Mouse (Mus musculus) neural tube, embryonic 15.5 days (tissue): ENCODE data around the gene Spata31d1b. TPM values are rescaled to one million over a fixed set of nuclear protein-coding genes. Genes with fewer than 3 reads are reported as not detected.
A peak's percentile ranks its signal among the peaks of the same experiment; 100 is the strongest.
"Not testable (repeated sequence)": the region's sequence is repeated elsewhere in the genome, so short reads cannot be mapped to it uniquely, and the experiment has no call there.

Experiments
- ATAC-seq: fragments of 200-750 bp; cut with Nextera tagmentation; 2 replicates; pipeline ENCODE4 v1.8.0; 2017; ENCODE audit warnings: mild to moderate bottlenecking, moderate TSS enrichment, moderate library complexity; ENCODE audit not compliant: low FRiP score
- H3K27ac ChIP-seq: fragments of 300-500 bp; sonication (generic); replicated peaks from 2 replicates; pipeline ENCODE4 v1.5.1; 2015; ENCODE audit warnings: mild to moderate bottlenecking, inconsistent platforms
- H3K27me3 ChIP-seq: fragments of 300-500 bp; sonication (generic); replicated peaks from 2 replicates; pipeline ENCODE4 v1.6.1; 2015; ENCODE audit warnings: inconsistent platforms
- H3K36me3 ChIP-seq: fragments of 300-500 bp; sonication (generic); 2 replicates; pipeline ENCODE4 v1.6.1; 2015; ENCODE audit warnings: inconsistent platforms
- H3K4me1 ChIP-seq: fragments of 300-500 bp; sonication (generic); 2 replicates; pipeline ENCODE4 v1.6.1; 2015; ENCODE audit warnings: inconsistent platforms
- H3K4me2 ChIP-seq: fragments of 300-500 bp; sonication (generic); 2 replicates; pipeline ENCODE4 v1.6.1; 2015; ENCODE audit warnings: inconsistent platforms, mild to moderate bottlenecking, moderate library complexity
- H3K4me3 ChIP-seq: fragments of 300-500 bp; sonication (generic); replicated peaks from 2 replicates; pipeline ENCODE4 v1.5.1; 2015; ENCODE audit warnings: mild to moderate bottlenecking, inconsistent platforms
- H3K9ac ChIP-seq: fragments of 300-500 bp; sonication (generic); replicated peaks from 2 replicates; pipeline ENCODE4 v1.6.1; 2015; ENCODE audit warnings: mild to moderate bottlenecking, inconsistent platforms
- H3K9me3 ChIP-seq: fragments of 300-500 bp; sonication (generic); replicated peaks from 2 replicates; pipeline ENCODE4 v1.6.1; 2016; ENCODE audit warnings: inconsistent platforms
- WGBS: fragments of 180-500 bp; shearing (Covaris S2); methylation state at CpG from one replicate; pipeline ENCODE4 v1.1.7; 2015; ENCODE audit warnings: mixed read lengths; 5-methylcytosine and 5-hydroxymethylcytosine counted together
- polyA plus RNA-seq: library from polyadenylated mRNA; unstranded; fragments of >200 nt; fragmentation: Nextera tagmentation; extraction: Ambion mirVana; gene quantifications from 2 replicates; pipeline ENCODE4 v1.2.1, GENCODE M21; 2015

The Spata31d1b gene
- not detected in 2 replicates for polyA plus RNA-seq

DNA sequence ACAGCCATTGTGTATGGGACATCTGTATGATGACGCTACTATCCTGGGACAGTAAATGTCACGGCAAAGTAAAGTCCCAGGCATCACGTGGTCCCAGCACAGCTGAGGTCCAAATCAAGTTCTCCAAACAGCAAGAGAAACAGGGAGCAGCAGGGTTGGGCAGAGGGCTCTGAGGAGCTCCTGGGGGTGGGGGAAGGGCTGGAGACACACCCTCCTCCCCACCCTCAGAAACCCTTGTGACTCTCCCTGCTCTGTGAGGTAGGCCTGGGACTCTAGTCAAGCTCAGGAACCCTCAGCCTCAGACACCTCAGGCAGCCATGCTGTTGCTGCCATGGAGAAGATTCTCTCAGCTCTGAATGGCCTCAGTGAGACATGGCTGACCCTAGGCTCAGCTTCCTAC is at the start of gene Spata31d1b:
TSS of gene Spata31d1b (plus strand) at position 301 of the 400 bp plus-strand sequence.
- H3K4me1 ChIP-seq, H3K36me3 ChIP-seq, H3K9me3 ChIP-seq, ATAC-seq, H3K4me3 ChIP-seq, H3K4me2 ChIP-seq, H3K27ac ChIP-seq, H3K27me3 ChIP-seq, H3K9ac ChIP-seq: not testable (repeated sequence)
- WGBS: 76% methylated on average over 3 of the region's 3 CpGs

DNA sequence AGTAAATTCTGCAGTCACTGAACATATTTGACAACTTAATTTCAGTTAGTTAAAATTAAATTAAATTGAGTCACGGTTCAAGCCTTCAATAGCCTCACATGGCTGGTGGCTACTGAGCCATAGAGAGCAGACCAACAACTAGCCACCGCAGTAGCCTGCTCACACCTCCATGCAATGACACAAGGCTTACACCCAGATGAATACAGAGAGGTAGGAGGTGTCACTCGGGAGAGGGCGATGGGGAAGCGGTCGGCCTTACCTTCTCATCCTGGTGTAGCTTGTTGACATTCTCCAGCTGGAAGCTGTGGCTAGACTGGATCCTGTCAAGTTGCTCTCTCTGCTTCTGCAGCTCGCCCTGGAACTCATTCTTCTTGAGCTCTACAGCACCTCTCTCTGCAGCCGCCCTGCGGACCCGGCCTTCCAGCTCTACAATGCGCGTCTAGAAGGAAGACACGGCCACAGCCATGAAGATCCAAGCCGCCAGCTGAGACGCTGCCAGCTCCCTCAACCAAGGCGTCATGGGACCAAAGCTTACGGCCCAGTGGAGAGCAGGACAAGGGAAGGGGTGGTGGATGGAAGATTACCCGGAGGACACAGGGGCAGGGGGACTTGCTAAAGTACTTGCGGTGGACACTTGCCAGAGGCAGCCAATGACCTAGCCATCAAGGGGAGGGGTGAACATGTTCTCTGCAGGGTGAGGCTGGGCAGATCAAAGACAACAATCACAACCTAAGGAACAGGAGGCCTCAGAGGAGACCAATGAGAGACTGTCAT is 48.0 kb upstream of the Spata31d1b start:
- H3K4me2 ChIP-seq: no peak overlapping the region
- no peak for ATAC-seq
- no peaks in the 10 kb centered on the region for H3K27me3 ChIP-seq
- H3K27ac ChIP-seq: no peak overlapping the region
- H3K4me3 ChIP-seq: no peak overlapping the region
- 95% methylated on average over 19 of the region's 19 CpGs for whole genome bisulfite sequencing
- H3K36me3 ChIP-seq: peaks cover 10% of the 10 kb centered on the region
- H3K9me3 ChIP-seq: no peaks in the 10 kb centered on the region
- H3K9ac ChIP-seq: no peak overlapping the region
- peaks cover 3% of the 10 kb centered on the region; the same call in 1 of the 2 replicates for H3K4me1 ChIP-seq

DNA sequence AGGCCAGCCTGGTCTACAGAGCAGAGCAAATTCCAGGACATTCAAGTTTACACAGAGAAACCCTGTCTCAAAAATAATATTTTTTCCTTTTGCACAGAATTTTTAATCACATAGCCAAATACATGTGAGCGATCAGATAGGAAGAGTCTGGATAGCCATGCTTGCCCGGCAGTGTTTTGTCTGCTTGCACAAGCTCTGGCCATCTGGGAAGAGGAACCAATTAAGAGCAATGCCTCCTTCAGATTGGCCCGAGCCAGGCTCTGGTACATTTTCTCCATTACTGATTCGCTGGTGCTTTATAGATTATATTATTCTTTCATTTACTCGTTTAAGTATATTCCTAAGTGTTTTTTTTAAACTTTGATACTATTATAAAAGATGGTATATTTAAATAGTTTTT is 44.3 kb upstream of the Spata31d1b start:
- Histone ChIP-seq H3K9me3 (no peaks in the 10 kb centered on the region), H3K36me3 (peaks cover 10% of the 10 kb centered on the region), H3K27me3 (no peaks in the 10 kb centered on the region), H3K27ac (no peak overlapping the region), H3K4me1 (peaks cover 13% of the 10 kb centered on the region; the same call in 1 of the 2 replicates), H3K4me3 (no peak overlapping the region), H3K4me2 (no peak overlapping the region), H3K9ac (no peak overlapping the region)
- ATAC-seq: no peak
- 78% methylated on average over 5 of the region's 5 CpGs for WGBS

DNA sequence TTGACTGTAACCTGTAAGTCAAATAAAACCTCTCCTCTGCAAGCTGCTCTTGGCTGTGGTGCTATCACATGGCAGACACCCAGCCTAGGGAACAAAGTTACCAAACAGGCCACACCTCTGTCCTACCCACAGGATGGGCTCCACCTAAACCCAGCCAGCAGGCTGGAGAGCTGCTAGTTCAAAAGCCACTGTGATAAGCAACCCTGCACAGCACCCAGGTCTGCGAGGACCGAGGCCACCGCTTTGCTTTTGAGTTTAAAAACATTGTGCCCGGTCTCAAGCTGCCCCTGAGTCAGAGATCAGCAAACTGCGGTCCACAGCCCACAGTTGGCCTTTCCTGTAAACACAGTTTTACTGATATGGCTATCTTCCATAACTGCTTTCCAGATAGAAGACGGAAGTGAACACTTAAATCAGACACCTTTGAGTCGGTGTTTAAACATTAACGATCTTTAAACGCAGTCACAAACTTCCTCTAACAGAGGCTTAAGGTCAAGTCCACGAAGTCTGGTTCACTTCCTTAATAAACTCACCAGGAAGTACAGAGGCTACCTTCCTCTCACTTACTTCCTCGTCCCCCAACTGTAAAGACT is 43.5 kb upstream of the Spata31d1b start:
- H3K36me3 ChIP-seq: peaks cover 6% of the 10 kb centered on the region
- H3K4me2 ChIP-seq: no peak overlapping the region
- H3K9ac ChIP-seq: no peak overlapping the region
- H3K9me3 ChIP-seq: no peaks in the 10 kb centered on the region
- no peak for ATAC-seq
- peak overlapping the region; percentile 51; the same call in 1 of the 2 replicates for H3K27ac ChIP-seq
- no peaks in the 10 kb centered on the region for H3K27me3 ChIP-seq
- H3K4me3 ChIP-seq: no peak overlapping the region
- 83% methylated on average over 11 of the region's 11 CpGs for WGBS
- H3K4me1 ChIP-seq: peaks cover 18% of the 10 kb centered on the region

DNA sequence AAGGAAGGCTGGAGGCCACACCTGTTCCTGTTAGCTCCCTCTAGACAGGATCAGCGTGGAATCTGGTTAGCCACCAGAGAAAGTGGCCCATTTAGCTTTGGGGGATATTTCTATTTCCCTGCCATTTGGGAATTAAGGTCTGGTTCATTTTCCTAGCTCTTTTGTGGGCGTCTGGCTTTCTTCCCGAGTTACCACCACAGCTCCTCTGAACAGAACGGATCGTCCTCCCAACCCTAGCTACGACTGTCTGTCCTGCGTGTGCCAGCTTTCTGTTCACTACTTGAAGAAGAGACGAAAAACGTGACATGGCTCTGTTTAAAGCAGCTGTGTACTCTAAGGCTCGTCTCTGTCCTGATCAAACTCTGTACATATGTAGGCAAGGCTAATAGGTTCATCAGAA is 42.1 kb upstream of the Spata31d1b start:
- ATAC-seq: no peak
- no peak overlapping the region for H3K4me2 ChIP-seq

DNA sequence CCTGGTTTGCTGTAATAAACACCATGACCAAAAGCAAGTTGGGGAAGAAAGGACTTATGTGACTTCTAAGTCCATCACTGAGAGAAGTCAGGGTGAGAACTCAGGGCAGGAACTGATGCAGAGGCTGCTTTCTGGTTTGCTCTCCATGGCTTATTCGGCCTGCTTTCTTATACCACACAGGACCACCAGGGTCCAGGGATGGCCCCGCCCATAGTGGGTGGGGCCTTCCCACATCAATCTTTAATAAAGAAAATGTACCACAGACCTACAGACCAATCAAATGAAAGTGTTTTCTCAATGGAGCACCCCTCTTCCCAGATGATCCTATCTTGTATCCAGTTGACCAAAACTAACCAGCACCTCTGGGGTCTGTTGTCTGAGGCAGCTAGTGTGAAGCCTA is 40.6 kb upstream of the Spata31d1b start:
- H3K4me1 ChIP-seq: peaks cover 30% of the 10 kb centered on the region
- WGBS: 62% methylated on average over 2 of the region's 2 CpGs
- no peaks in the 10 kb centered on the region for H3K27me3 ChIP-seq
- H3K36me3 ChIP-seq: no peaks in the 10 kb centered on the region
- H3K4me2 ChIP-seq: no peak overlapping the region
- H3K9ac ChIP-seq: no peak overlapping the region
- ATAC-seq: no peak
- H3K27ac ChIP-seq: no peak overlapping the region
- H3K4me3 ChIP-seq: no peak overlapping the region
- no peaks in the 10 kb centered on the region for H3K9me3 ChIP-seq

More for the DNA sequence above, 42.1 kb upstream of the Spata31d1b start:
- Histone ChIP-seq H3K9ac (no peak overlapping the region), H3K27ac (no peak overlapping the region), H3K4me1 (peaks cover 30% of the 10 kb centered on the region), H3K36me3 (no peaks in the 10 kb centered on the region; the same call in 1 of the 2 replicates), H3K9me3 (no peaks in the 10 kb centered on the region), H3K4me3 (no peak overlapping the region), H3K27me3 (no peaks in the 10 kb centered on the region)
- WGBS: 71% methylated on average over 10 of the region's 10 CpGs

DNA sequence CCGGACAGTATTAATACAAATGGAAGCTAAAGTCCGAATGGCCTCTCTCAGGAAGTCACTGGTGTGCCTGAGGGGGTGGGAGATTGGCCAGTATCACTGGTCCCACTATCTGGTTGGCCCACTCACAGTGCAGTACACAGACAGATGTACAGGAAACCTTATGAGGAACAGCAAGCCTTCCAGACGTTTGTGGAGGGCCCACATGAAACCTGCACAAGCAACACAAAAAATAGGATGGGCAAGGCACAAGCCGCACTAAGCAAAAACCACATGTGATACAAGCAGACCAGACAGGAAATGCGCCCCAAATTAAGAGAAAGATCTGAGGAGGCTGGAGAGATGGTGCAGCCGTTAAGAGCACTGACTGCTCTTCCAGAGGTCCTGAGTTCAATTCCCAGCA is 39.8 kb upstream of the Spata31d1b start:
- 54% methylated on average over 6 of the region's 6 CpGs for WGBS
- no peak overlapping the region for H3K4me2 ChIP-seq

DNA sequence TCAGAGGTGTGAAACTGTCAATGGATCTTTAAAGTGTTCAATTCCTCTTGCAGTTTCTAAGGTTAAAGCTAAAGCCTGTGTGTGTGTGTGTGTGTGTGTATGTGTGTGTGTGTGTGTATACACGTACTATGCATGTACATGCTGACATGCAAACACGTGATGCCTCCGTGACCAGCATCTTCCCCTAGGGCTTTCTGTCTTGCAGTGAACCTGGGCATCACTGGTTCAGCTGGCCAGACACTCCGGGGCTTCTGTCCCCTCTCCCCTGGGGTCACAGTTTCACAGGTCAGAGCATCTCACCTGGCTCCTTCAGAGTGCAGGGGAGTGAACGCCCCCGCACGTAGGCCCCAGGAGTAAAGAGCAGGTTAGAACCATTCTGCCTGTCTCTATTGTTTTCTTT is 38.5 kb upstream of the Spata31d1b start:
- Histone ChIP-seq H3K27ac (no peak overlapping the region), H3K4me2 (peak overlapping the region; percentile 79), H3K4me3 (no peak overlapping the region), H3K4me1 (peaks cover 26% of the 10 kb centered on the region), H3K36me3 (no peaks in the 10 kb centered on the region), H3K9ac (no peak overlapping the region), H3K27me3 (no peaks in the 10 kb centered on the region), H3K9me3 (no peaks in the 10 kb centered on the region)
- WGBS: 19% methylated on average over 7 of the region's 7 CpGs
- ATAC-seq: no peak

More for the DNA sequence above, 39.8 kb upstream of the Spata31d1b start:
- no peaks in the 10 kb centered on the region for H3K27me3 ChIP-seq
- H3K27ac ChIP-seq: no peak overlapping the region
- H3K4me3 ChIP-seq: no peak overlapping the region
- peaks cover 30% of the 10 kb centered on the region for H3K4me1 ChIP-seq
- H3K36me3 ChIP-seq: no peaks in the 10 kb centered on the region
- H3K9me3 ChIP-seq: no peaks in the 10 kb centered on the region
- no peak for ATAC-seq
- H3K9ac ChIP-seq: no peak overlapping the region

DNA sequence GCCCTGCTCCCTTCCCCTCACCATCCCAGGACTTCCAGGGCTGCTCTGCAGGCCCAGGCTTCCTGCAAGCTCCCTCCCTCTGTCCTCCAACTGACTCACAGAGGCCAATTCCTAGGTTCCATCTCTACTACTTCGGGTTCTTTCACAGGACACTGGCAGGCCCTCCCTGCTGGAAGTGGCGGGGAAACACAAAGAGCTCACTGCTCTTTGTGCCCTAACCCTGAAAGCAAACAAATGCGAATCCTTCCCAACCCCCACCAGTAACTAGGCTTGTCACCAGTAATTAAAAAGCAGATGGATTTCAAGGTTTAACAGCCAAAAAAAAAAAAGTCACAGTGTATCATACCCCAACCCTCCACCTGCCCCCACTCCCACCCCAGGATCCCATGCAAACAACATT is 37.9 kb upstream of the Spata31d1b start:
- Histone ChIP-seq H3K4me1 (peaks cover 26% of the 10 kb centered on the region), H3K9me3 (no peaks in the 10 kb centered on the region), H3K27ac (peak overlapping the region; percentile 54), H3K36me3 (no peaks in the 10 kb centered on the region), H3K4me3 (peak overlapping the region; percentile 84), H3K27me3 (no peaks in the 10 kb centered on the region), H3K4me2 (peak overlapping the region; percentile 79), H3K9ac (0 out of 2 replicates have a peak overlapping the region, but pooled peaks have one; percentile 17)
- 2% methylated on average over 3 of the region's 3 CpGs for WGBS
- no peak for ATAC-seq

DNA sequence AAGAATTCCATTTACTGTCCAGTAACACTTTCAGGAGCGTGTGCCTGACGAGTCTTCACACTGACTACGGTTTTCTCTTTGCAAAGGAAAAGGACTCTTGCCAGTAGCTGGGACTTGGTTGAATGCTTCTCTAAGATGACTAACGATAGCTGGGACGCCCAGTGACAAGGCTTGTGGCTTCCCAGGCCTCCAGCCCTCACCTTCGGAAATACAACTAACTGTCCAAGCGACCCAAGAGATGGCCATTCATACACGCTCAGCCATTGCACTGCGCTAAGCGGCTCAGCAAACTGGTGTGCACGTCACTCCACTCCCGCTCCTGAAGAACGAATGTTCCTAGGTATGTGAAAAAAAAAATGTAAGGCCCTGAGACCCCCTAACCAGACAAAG is 37.3 kb upstream of the Spata31d1b start:
- peak overlapping the region; percentile 79 for H3K4me2 ChIP-seq
- H3K36me3 ChIP-seq: no peaks in the 10 kb centered on the region
- WGBS: under 1% methylated on average over 13 of the region's 13 CpGs
- no peaks in the 10 kb centered on the region for H3K27me3 ChIP-seq
- ATAC-seq: no peak
- H3K9me3 ChIP-seq: no peaks in the 10 kb centered on the region
- peak overlapping the region; percentile 75 for H3K9ac ChIP-seq
- peak overlapping the region; percentile 84 for H3K4me3 ChIP-seq
- peak overlapping the region; percentile 62 for H3K27ac ChIP-seq
- H3K4me1 ChIP-seq: peaks cover 24% of the 10 kb centered on the region

DNA sequence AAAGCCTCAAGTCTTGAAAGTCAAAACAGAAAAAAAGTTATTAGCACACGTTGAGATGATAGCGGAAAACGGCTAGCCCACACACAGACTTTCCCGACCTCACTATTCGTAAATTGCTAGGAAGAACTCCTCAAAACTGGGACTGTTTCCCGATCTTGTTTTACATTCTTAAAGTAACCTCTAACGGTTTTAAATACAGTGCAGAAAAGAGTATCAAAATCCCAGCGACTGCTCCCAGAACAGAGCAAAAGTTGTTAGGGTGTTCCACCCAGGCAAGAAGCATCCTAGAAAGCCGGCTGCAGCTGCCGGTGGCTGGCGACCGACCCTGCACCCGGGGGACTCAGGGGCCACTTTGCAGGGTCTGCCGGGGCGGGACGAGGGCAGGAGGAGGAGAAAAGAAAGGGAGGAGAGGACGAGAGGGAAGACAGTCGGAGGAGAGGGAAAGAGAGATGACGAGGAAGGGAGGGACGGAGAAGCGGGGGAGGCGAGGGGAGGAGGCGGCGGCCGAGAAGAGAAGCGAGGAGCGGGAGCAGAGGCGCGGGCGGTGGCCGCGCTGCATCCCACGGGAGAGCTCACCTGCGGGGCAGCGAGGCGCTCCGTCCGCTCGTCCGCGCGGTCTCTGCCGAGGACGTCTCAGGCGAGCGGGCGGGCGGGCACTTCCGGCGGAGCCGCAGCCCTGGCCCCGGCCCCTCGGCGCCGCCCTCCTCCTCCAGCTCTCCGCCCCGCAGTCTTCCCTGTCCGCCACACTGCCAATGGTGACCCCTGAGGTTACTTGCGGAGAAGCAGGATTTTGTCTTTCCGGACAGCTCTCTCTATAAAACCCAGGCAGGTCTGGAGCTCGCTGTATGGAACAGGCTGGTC is 36.7 kb upstream of the Spata31d1b start, which contains the start of gene Golm1:
TSS of gene Golm1 (minus strand) at position 661 of the 861 bp plus-strand sequence.
- Histone ChIP-seq H3K36me3 (no peaks in the 10 kb centered on the region), H3K4me1 (peaks cover 22% of the 10 kb centered on the region), H3K4me2 (peak within 1 kb of the TSS; percentile 79), H3K27ac (peak within 1 kb of the TSS; percentile 73), H3K27me3 (no peaks in the 10 kb centered on the region), H3K9me3 (no peaks in the 10 kb centered on the region), H3K9ac (peak within 1 kb of the TSS; percentile 75), H3K4me3 (peak within 1 kb of the TSS; percentile 84)
- 2% methylated on average over 29 of the region's 61 CpGs for WGBS
- ATAC-seq: peak; percentile 82
